Mouse (Mus musculus): Measurements from ENCODE around the gene Utrn. TPM values are rescaled to one million over a fixed set of nuclear protein-coding genes. Genes with fewer than 3 reads are reported as not detected.

Utrn gene
- polyA plus RNA-seq, 1 experiment: 18.1 TPM

GRCm38 (mm10) chr10:12354106-12354505, 515.1 kb downstream of the Utrn start:
- no peak overlapping the region for H3K4me3 ChIP-seq (ENCODE audit: insufficient read depth, low read length)
- TF ChIP-seq CTCF (IDR thresholded peaks at IDR 0.05; ENCODE audit: low read depth, low read length) (no peak), POLR2A (IDR thresholded peaks at IDR 0.05; ENCODE audit: borderline replicate concordance, low read depth, low read length) (no peak)
- no peaks in the 10 kb centered on the region for H3K4me1 ChIP-seq (ENCODE audit: control insufficient read depth, insufficient read depth, low read length)
- no peak overlapping the region for H3K27ac ChIP-seq (ENCODE audit: insufficient read depth, low read depth, low read length)

- H3K4me3 ChIP-seq (ENCODE audit: insufficient read depth, low read length): no peak overlapping the region
- no peak overlapping the region for H3K27ac ChIP-seq (ENCODE audit: insufficient read depth, low read depth, low read length)
- no peaks in the 10 kb centered on the region for H3K4me1 ChIP-seq (ENCODE audit: control insufficient read depth, insufficient read depth, low read length)
- no peak for TF ChIP-seq CTCF (IDR thresholded peaks at IDR 0.05; ENCODE audit: low read depth, low read length)
- TF ChIP-seq POLR2A (IDR thresholded peaks at IDR 0.05; ENCODE audit: borderline replicate concordance, low read depth, low read length): no peak
These were observed 529.2 kb downstream of the Utrn start for GRCm38 (mm10) chr10:12339704-12340558.

GRCm38 (mm10) chr10:12339005-12339703, 530.0 kb downstream of the Utrn start:
- H3K4me3 ChIP-seq (ENCODE audit: insufficient read depth, low read length): no peak overlapping the region
- no peaks in the 10 kb centered on the region for H3K4me1 ChIP-seq (ENCODE audit: control insufficient read depth, insufficient read depth, low read length)
- TF ChIP-seq POLR2A (IDR thresholded peaks at IDR 0.05; ENCODE audit: borderline replicate concordance, low read depth, low read length): no peak
- no peak for TF ChIP-seq CTCF (IDR thresholded peaks at IDR 0.05; ENCODE audit: low read depth, low read length)
- H3K27ac ChIP-seq (ENCODE audit: insufficient read depth, low read depth, low read length): no peak overlapping the region

Other genes with a start within 250 kb of the Utrn start
- 4.0 and 7.9 TPM in 2 replicates for gene Stx11, start 94.9 kb upstream of the Utrn start, polyA plus RNA-seq (2012; ENCODE audit: insufficient read depth, insufficient read length, missing spikeins)
- gene Sf3b5, start 136.0 kb upstream of the Utrn start, polyA plus RNA-seq (2012; ENCODE audit: insufficient read depth, insufficient read length, missing spikeins): 17.1 and 18.9 TPM in 2 replicates
- 0.20 TPM in 1 of 2 replicates, not detected in the other for gene Plagl1, start 191.1 kb upstream of the Utrn start, polyA plus RNA-seq (2012; ENCODE audit: insufficient read depth, insufficient read length, missing spikeins)

All from bone marrow macrophage, adult 2 months (primary cell).